Mouse (Mus musculus) MEL (cell line): ENCODE results near the gene Polr1e.

Experiments
- CHD1 ChIP-seq: IDR thresholded peaks from 2 replicates; pipeline ENCODE4 v1.6.1; 2012; ENCODE audit warnings: low read depth, mild to moderate bottlenecking, inconsistent platforms, low read length, improper control_type of control experiment
- CTCF ChIP-seq, 3 experiments: IDR thresholded peaks in 2 of 3; conservative IDR thresholded peaks in 1 of 3; 2 replicates each; pipeline ENCODE4 v1.5.1; 2011 to 2012; ENCODE audit warnings: low read length in 3 of 3, low read depth in 2 of 3, mild to moderate bottlenecking in 2 of 3, improper control_type of control experiment in 1 of 3, inconsistent platforms in 1 of 3, mixed read lengths in 1 of 3, moderate library complexity in 1 of 3; ENCODE audit not compliant: control insufficient read depth in 1 of 3, insufficient read depth in 1 of 3, poor library complexity in 1 of 3, severe bottlenecking in 1 of 3
- EP300 ChIP-seq, 2 experiments: IDR thresholded peaks; 2 replicates each; pipeline ENCODE4 v1.6.1; 2011; ENCODE audit warnings: improper control_type of control experiment in 2 of 2, low read length in 2 of 2, low read depth in 1 of 2, mild to moderate bottlenecking in 1 of 2
- ETS1 ChIP-seq: IDR thresholded peaks from 2 replicates; pipeline ENCODE4 v1.6.1; 2012; ENCODE audit warnings: low read depth, mild to moderate bottlenecking, inconsistent platforms, low read length, improper control_type of control experiment, moderate library complexity
- MYC ChIP-seq: IDR thresholded peaks from 2 replicates; pipeline ENCODE4 v1.6.1; 2011; ENCODE audit warnings: low read depth, mild to moderate bottlenecking, low read length, improper control_type of control experiment, moderate library complexity
- POLR2A ChIP-seq, 2 experiments: IDR thresholded peaks; 2 replicates each; pipeline ENCODE4 v1.6.1; 2011 to 2012; ENCODE audit warnings: low read length in 2 of 2, mild to moderate bottlenecking in 2 of 2, control low read depth in 1 of 2, improper control_type of control experiment in 1 of 2, low read depth in 1 of 2, moderate library complexity in 1 of 2; ENCODE audit not compliant: control insufficient read depth in 1 of 2, insufficient read depth in 1 of 2, poor library complexity in 1 of 2
- RCOR1 ChIP-seq: IDR thresholded peaks from 2 replicates; pipeline ENCODE4 v1.6.1; 2012; ENCODE audit warnings: low read depth, mild to moderate bottlenecking, inconsistent platforms, low read length, improper control_type of control experiment
- SIN3A ChIP-seq: IDR thresholded peaks from 2 replicates; pipeline ENCODE4 v1.6.1; 2012; ENCODE audit warnings: low read length, improper control_type of control experiment, inconsistent platforms
- TAL1 ChIP-seq: IDR thresholded peaks from 2 replicates; pipeline ENCODE4 v1.6.1; 2012; ENCODE audit warnings: mild to moderate bottlenecking, inconsistent platforms, low read length, moderate library complexity, mixed read lengths
- USF1 ChIP-seq: IDR thresholded peaks from 2 replicates; pipeline ENCODE4 v1.6.1; 2014; ENCODE audit warnings: low read depth, mild to moderate bottlenecking, inconsistent platforms, low read length, improper control_type of control experiment, moderate library complexity
- ZMIZ1 ChIP-seq: IDR thresholded peaks from 2 replicates; pipeline ENCODE4 v1.6.1; 2012; ENCODE audit warnings: low read depth, mild to moderate bottlenecking, inconsistent platforms, low read length, improper control_type of control experiment, moderate library complexity

GRCm38 (mm10) chr4:44976921-44977710 is 41.3 kb upstream of the Polr1e start:
- TF ChIP-seq EP300 (IDR thresholded peaks at IDR 0.05; ENCODE audit: low read depth in 1 of 2, low read length in 2 of 2) (no peak), USF1 (no peak), CTCF (IDR thresholded peaks at IDR 0.05 in 2 of 3, conservative IDR thresholded peaks at IDR 0.05 in 1 of 3; ENCODE audit: control insufficient read depth in 1 of 3, insufficient read depth in 1 of 3, low read depth in 2 of 3, low read length in 3 of 3, poor library complexity in 1 of 3, severe bottlenecking in 1 of 3) (peak; percentile 43 to 57 (median 54)), CHD1 (no peak), ZMIZ1 (no peak), POLR2A (IDR thresholded peaks at IDR 0.05; ENCODE audit: control insufficient read depth in 1 of 2, insufficient read depth in 1 of 2, low read depth in 1 of 2, low read length in 2 of 2, poor library complexity in 1 of 2) (no peak), SIN3A (no peak), RCOR1 (no peak), MYC (no peak), ETS1 (no peak), TAL1 (no peak)
